Mouse (Mus musculus) kidney, postnatal 0 days (tissue): ENCODE measurements around the gene Gcg. TPM values are rescaled to one million over a fixed set of nuclear protein-coding genes. Genes with fewer than 3 reads are reported as not detected.

Source experiments
- ATAC-seq: fragments of 200-750 bp; cut with Nextera tagmentation; replicated peaks from 2 replicates; pipeline ENCODE4 v1.8.0; 2017; ENCODE audit warnings: low read depth, moderate number of reproducible peaks, moderate TSS enrichment, moderate library complexity; ENCODE audit not compliant: low FRiP score
- DNase-seq: peaks from one replicate; pipeline ENCODE4 v3.0.0-alpha.2; 2016; ENCODE audit warnings: low spot score
- H3K27ac ChIP-seq: fragments of 300-500 bp; sonication (generic); 2 replicates; pipeline ENCODE4 v1.5.1; 2014; ENCODE audit warnings: mild to moderate bottlenecking
- H3K27me3 ChIP-seq: fragments of 300-500 bp; sonication (generic); 2 replicates; pipeline ENCODE4 v1.6.1; 2014; ENCODE audit warnings: low read length, mixed read lengths; ENCODE audit not compliant: insufficient read depth
- H3K36me3 ChIP-seq: fragments of 300-500 bp; sonication (generic); 2 replicates; pipeline ENCODE4 v1.6.1; 2014; ENCODE audit warnings: low read length, mixed read lengths; ENCODE audit not compliant: insufficient read depth
- H3K4me1 ChIP-seq: fragments of 300-500 bp; sonication (generic); replicated peaks from 2 replicates; pipeline ENCODE4 v1.6.1; 2014; ENCODE audit warnings: antibody characterized with exemption, low read length, mixed read lengths; ENCODE audit not compliant: insufficient read depth
- H3K4me2 ChIP-seq: fragments of 300-500 bp; sonication (generic); 2 replicates; pipeline ENCODE4 v1.6.1; 2014; ENCODE audit warnings: mild to moderate bottlenecking, low read length, moderate library complexity, mixed read lengths
- H3K4me3 ChIP-seq: fragments of 300-500 bp; sonication (generic); replicated peaks from 2 replicates; pipeline ENCODE4 v1.5.1; 2014; ENCODE audit warnings: low read depth, low read length
- H3K9ac ChIP-seq: fragments of 300-500 bp; sonication (generic); 2 replicates; pipeline ENCODE4 v1.6.1; 2014; ENCODE audit warnings: low read depth, low read length
- H3K9me3 ChIP-seq: fragments of 300-500 bp; sonication (generic); replicated peaks from 2 replicates; pipeline ENCODE4 v1.6.1; 2016; ENCODE audit warnings: low read length, inconsistent platforms, mixed read lengths
- CTCF ChIP-seq: IDR thresholded peaks from 2 replicates; pipeline ENCODE4 v1.5.1; 2016; ENCODE audit warnings: antibody characterized with exemption, low read depth, mild to moderate bottlenecking, moderate library complexity
- WGBS: fragments of 180-500 bp; shearing (Covaris S2); extraction: QIAGEN DNeasy Blood & Tissue Kit; methylation state at CpG from one replicate; pipeline ENCODE4 v1.1.7; 2014; 5-methylcytosine and 5-hydroxymethylcytosine counted together
- polyA plus RNA-seq: library from polyadenylated mRNA; unstranded; fragments of >200 nt; fragmentation: Nextera tagmentation; extraction: Ambion mirVana; gene quantifications from 2 replicates; pipeline ENCODE4 v1.2.1, GENCODE M21; 2015

Gcg gene
- polyA plus RNA-seq: not detected in 2 replicates

DNA sequence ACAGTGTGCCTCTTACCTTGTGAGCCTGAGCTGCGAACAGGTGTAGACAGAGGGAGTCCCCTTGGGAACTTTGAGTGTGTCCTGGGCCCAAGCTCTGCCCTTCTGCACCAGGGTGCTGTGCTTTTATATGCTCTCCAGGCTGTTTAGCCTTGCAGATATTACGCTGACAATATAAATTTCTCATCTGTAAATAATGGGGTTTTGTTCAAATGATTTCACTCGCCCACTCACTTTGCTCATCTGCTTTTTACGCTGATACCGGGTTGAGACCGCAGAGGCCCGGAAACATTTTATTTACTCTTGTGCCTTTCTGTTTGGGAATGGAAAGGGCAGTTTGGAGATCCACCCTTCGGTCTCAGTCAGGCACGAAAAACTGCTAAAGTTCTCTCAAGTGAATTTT, at the start of gene Gcg:
TSS of gene Gcg (minus strand) at position 101 of the 400 bp plus-strand sequence.
- no peak for DNase-seq
- ATAC-seq: no peak

DNA sequence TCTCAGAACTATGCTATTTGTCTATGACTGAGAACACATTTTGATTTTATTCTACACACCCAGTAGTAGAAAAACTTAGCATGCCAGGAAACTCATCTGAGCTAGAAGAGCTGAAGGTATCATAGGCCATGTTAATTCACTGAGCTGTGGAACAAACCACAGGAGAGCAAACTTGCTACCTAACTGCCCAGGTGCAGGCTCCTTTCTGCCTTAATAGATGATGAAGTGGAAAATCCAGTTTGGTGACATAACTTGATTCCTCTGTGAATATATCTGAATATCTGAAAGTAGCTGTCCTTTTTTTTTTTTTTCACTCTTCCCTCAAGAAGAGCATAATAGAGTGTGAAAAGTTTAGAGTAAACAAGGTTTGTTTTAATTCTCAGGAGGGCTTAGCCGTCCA, 47.6 kb upstream of the Gcg start:
- no peaks in the 10 kb centered on the region for H3K4me1 ChIP-seq
- 52% methylated on average over 1 of the region's 1 CpGs for whole genome bisulfite sequencing
- no peaks in the 10 kb centered on the region for H3K9me3 ChIP-seq
- no peak overlapping the region for H3K9ac ChIP-seq
- H3K27ac ChIP-seq: no peak overlapping the region
- no peak for TF ChIP-seq CTCF
- DNase-seq: no peak
- no peak overlapping the region for H3K4me2 ChIP-seq
- ATAC-seq: no peak
- no peak overlapping the region for H3K4me3 ChIP-seq
- H3K27me3 ChIP-seq: no peaks in the 10 kb centered on the region
- no peaks in the 10 kb centered on the region for H3K36me3 ChIP-seq

More for the DNA sequence above, at the start of gene Gcg:
- no peak within 1 kb of the TSS for H3K27ac ChIP-seq
- no peaks in the 10 kb centered on the region for H3K27me3 ChIP-seq
- no peaks in the 10 kb centered on the region for H3K9me3 ChIP-seq
- H3K4me3 ChIP-seq: no peak within 1 kb of the TSS
- no peaks in the 10 kb centered on the region for H3K36me3 ChIP-seq
- no peak within 1 kb of the TSS for H3K9ac ChIP-seq
- no peaks in the 10 kb centered on the region for H3K4me1 ChIP-seq
- WGBS: 89% methylated on average over 9 of the region's 9 CpGs
- H3K4me2 ChIP-seq: no peak within 1 kb of the TSS
- no peak for TF ChIP-seq CTCF

- Histone ChIP-seq H3K27ac (no peak overlapping the region), H3K9ac (no peak overlapping the region), H3K36me3 (no peaks in the 10 kb centered on the region), H3K27me3 (no peaks in the 10 kb centered on the region), H3K4me3 (no peak overlapping the region), H3K9me3 (no peaks in the 10 kb centered on the region), H3K4me1 (no peaks in the 10 kb centered on the region), H3K4me2 (no peak overlapping the region)
- no peak for TF ChIP-seq CTCF
- ATAC-seq: no peak
- 92% methylated on average over 9 of the region's 9 CpGs for WGBS
- no peak for DNase-seq
Observed at GRCm38 (mm10) chr2:62526399-62526798, 42.9 kb upstream of the Gcg start.

GRCm38 (mm10) chr2:62517790-62518189, 34.3 kb upstream of the Gcg start:
- Histone ChIP-seq H3K4me1 (no peaks in the 10 kb centered on the region), H3K4me3 (no peak overlapping the region), H3K9ac (no peak overlapping the region), H3K4me2 (no peak overlapping the region), H3K27me3 (no peaks in the 10 kb centered on the region), H3K9me3 (no peaks in the 10 kb centered on the region), H3K27ac (no peak overlapping the region), H3K36me3 (no peaks in the 10 kb centered on the region)
- ATAC-seq (no peak), DNase-seq (no peak)
- 76% methylated on average over 2 of the region's 2 CpGs for WGBS
- no peak for TF ChIP-seq CTCF

- no peaks in the 10 kb centered on the region for H3K36me3 ChIP-seq
- H3K4me1 ChIP-seq: no peaks in the 10 kb centered on the region
- ATAC-seq (no peak), DNase-seq (no peak)
- H3K27me3 ChIP-seq: no peaks in the 10 kb centered on the region
- no peak overlapping the region for H3K4me2 ChIP-seq
- H3K9me3 ChIP-seq: no peaks in the 10 kb centered on the region
- no peak for TF ChIP-seq CTCF
- no peak overlapping the region for H3K9ac ChIP-seq
- H3K4me3 ChIP-seq: no peak overlapping the region
- no peak overlapping the region for H3K27ac ChIP-seq
- 84% methylated on average over 6 of the region's 6 CpGs for WGBS
Observed at GRCm38 (mm10) chr2:62514477-62514876, 31.0 kb upstream of the Gcg start.

DNA sequence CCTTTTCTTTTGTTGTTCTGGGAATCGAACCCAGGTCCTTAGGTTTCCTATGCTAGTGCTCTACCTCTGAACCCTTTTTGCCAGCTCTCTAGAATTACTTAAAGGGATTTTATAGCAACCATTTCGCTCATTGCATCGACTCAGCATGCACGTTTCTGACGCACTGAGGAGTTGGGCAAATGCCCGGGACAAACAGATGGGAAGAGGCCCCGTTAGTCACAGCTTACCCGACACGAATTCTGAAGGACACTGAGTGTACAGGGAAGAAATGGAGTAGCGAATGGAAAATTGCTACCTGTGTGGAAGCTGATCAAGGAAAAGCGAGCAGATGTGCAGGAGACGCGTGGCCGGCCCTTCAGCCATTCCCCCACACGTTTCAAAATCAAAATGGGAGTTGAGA, 30.0 kb upstream of the Gcg start:
- Histone ChIP-seq H3K9me3 (no peaks in the 10 kb centered on the region), H3K27me3 (no peaks in the 10 kb centered on the region), H3K36me3 (no peaks in the 10 kb centered on the region), H3K27ac (no peak overlapping the region), H3K4me1 (no peaks in the 10 kb centered on the region), H3K4me2 (no peak overlapping the region), H3K4me3 (no peak overlapping the region), H3K9ac (no peak overlapping the region)
- no peak for ATAC-seq
- WGBS: 88% methylated on average over 15 of the region's 15 CpGs
- no peak for TF ChIP-seq CTCF
- DNase-seq: no peak

DNA sequence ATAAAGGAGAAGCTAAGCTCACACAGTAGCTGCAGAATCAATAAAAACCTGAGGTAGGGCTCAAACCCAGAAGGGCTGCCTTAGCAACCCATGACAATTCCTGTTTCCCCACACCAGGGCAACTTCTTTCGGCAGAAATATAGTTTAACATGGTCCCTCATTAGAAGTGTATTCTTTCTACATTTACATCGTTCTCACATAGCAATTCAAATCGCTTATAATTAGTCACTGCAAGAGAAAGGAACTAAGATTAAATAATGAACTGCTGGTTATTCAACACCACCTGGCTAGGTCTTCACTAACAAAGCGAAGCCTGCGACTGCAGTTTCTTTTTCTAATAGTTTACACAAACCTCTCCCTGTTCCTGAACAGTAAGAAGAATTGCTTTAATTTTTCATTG, 23.7 kb upstream of the Gcg start:
- H3K27ac ChIP-seq: no peak overlapping the region
- ATAC-seq (no peak), DNase-seq (no peak)
- H3K27me3 ChIP-seq: no peaks in the 10 kb centered on the region
- TF ChIP-seq CTCF: no peak
- H3K9me3 ChIP-seq: no peaks in the 10 kb centered on the region
- H3K4me3 ChIP-seq: no peak overlapping the region
- no peaks in the 10 kb centered on the region for H3K4me1 ChIP-seq
- H3K36me3 ChIP-seq: no peaks in the 10 kb centered on the region
- H3K9ac ChIP-seq: no peak overlapping the region
- 84% methylated on average over 5 of the region's 5 CpGs for WGBS
- no peak overlapping the region for H3K4me2 ChIP-seq
